Mouse (Mus musculus): ENCODE measurements at regions not wholly inside any gene's neighbourhood (a gene's known extent, or its start where the extent isn't known, plus 50 kb on each side); places are given as distances from the start of the nearest gene placed in this dataset.

GRCm38 (mm10) chr10:53801048-53801641, 50.2 kb upstream of the Fam184a start:
- no peaks in the 10 kb centered on the region for H3K27me3 ChIP-seq (ENCODE audit: control insufficient read depth, insufficient read depth, low read length)
- H3K4me3 ChIP-seq (ENCODE audit: control insufficient read depth, insufficient read depth, low read length) = no peak overlapping the region
- no peak for TF ChIP-seq POLR2A (IDR thresholded peaks at IDR 0.05; ENCODE audit: control insufficient read depth, extremely low read depth, insufficient read depth, low read length, poor library complexity)
- no peak for TF ChIP-seq CTCF (IDR thresholded peaks at IDR 0.05; ENCODE audit: borderline replicate concordance, control insufficient read depth, extremely low read depth, insufficient read depth, low read length, poor library complexity)
- WGBS = 82% methylated on average over 7 of the region's 7 CpGs
- H3K36me3 ChIP-seq (ENCODE audit: control insufficient read depth, insufficient read depth, low read length) = no peaks in the 10 kb centered on the region
- H3K27ac ChIP-seq (ENCODE audit: control insufficient read depth, insufficient read depth, low read length) = no peak overlapping the region
- no peaks in the 10 kb centered on the region for H3K4me1 ChIP-seq (replicated peaks; ENCODE audit: control insufficient read depth, insufficient read depth, low read length)
- DNase-seq = no peak

All from thymus, adult 2 months (tissue).